Mouse (Mus musculus) monocyte, adult 59 days (primary cell): ENCODE results near the gene Gm49325. TPM values are rescaled to one million over a fixed set of nuclear protein-coding genes. Genes with fewer than 3 reads are reported as not detected.

Experiments used
- total RNA-seq, 2 experiments: library from RNA; stranded (reverse); gene quantifications; one replicate each; pipeline ENCODE4 v1.2.4; 2023

Gene Gm49325
- total RNA-seq, result 10 to 100 TPM in 1 of 2 experiments, 1 to 10 TPM in 1; 3.3 to 11.9 TPM

GRCm38 (mm10) chr10:77605908-77606826 lies at the start of gene Gm49325, which contains the start of gene Sumo3:
Gm49325 (plus strand) TSS chr10:77606197.
Sumo3 (plus strand) TSS chr10:77606097.

GRCm38 (mm10) chr10:77581408-77582284 lies 24.4 kb upstream of the Gm49325 start, which contains the start of gene Pttg1ip:
Pttg1ip (plus strand) TSS chr10:77581720.

GRCm38 (mm10) chr10:77622055-77622988 lies 16.3 kb downstream of the Gm49325 start, which contains the start of gene Ube2g2:
Ube2g2 (plus strand) TSS chr10:77622275.

GRCm38 (mm10) chr10:77685895-77686664 lies 80.1 kb downstream of the Gm49325 start, which contains the start of gene Tspear:
Tspear (plus strand) TSS chr10:77686569.

GRCm38 (mm10) chr10:77690356-77690807 lies 84.4 kb downstream of the Gm49325 start, which contains the start of gene Gm19402:
Gm19402 (minus strand) TSS chr10:77690757.

Other genes with a start within 250 kb of the Gm49325 start
- 1 to 10 TPM in 1 of 2 experiments, under 1 TPM in 1; 0.43 to 1.8 TPM for gene Adarb1, start 187.9 kb upstream of the Gm49325 start, total RNA-seq
- 10 to 100 TPM; 19.2 to 24.2 TPM for gene Fam207a, start 90.4 kb upstream of the Gm49325 start, total RNA-seq
- 100 to 1,000 TPM; 854 to 921 TPM for gene Itgb2, start 75.9 kb upstream of the Gm49325 start, total RNA-seq
- gene Pttg1ip, start 24.5 kb upstream of the Gm49325 start, total RNA-seq, result 100 to 1,000 TPM; 113 to 127 TPM
- 10 to 100 TPM; 76.0 to 76.6 TPM for gene Sumo3, start 100 bp upstream of the Gm49325 start, total RNA-seq
- 10 to 100 TPM; 43.6 to 54.7 TPM for gene Ube2g2, start 16.1 kb downstream of the Gm49325 start, total RNA-seq
- not detected for gene Tspear, start 80.4 kb downstream of the Gm49325 start, total RNA-seq
- gene Gm19402, start 84.6 kb downstream of the Gm49325 start, total RNA-seq, result not detected
- gene Gm9508, start 91.0 kb downstream of the Gm49325 start, total RNA-seq, result not detected
- gene Gm10272, start 100.4 kb downstream of the Gm49325 start, total RNA-seq, result not detected
- gene Gm10024, start 105.3 kb downstream of the Gm49325 start, total RNA-seq, result not detected
- not detected for gene Gm10142, start 109.6 kb downstream of the Gm49325 start, total RNA-seq
- gene Krtap12-1, start 114.4 kb downstream of the Gm49325 start, total RNA-seq, result not detected
- gene Gm10100, start 120.3 kb downstream of the Gm49325 start, total RNA-seq, result not detected
- gene Gm18596, start 136.4 kb downstream of the Gm49325 start, total RNA-seq, result not detected
- not detected for gene Gm9736, start 145.2 kb downstream of the Gm49325 start, total RNA-seq
- not detected for gene Gm3233, start 153.5 kb downstream of the Gm49325 start, total RNA-seq
- not detected for gene Gm3238, start 165.1 kb downstream of the Gm49325 start, total RNA-seq
- not detected for gene Gm7138, start 170.7 kb downstream of the Gm49325 start, total RNA-seq
- not detected for gene Gm3250, start 176.3 kb downstream of the Gm49325 start, total RNA-seq
- not detected for gene Gm7137, start 182.0 kb downstream of the Gm49325 start, total RNA-seq
- gene Gm9639, start 188.9 kb downstream of the Gm49325 start, total RNA-seq, result not detected
- gene Gm19668, start 192.9 kb downstream of the Gm49325 start, total RNA-seq, result not detected
- gene Gm9507, start 205.6 kb downstream of the Gm49325 start, total RNA-seq, result not detected
- not detected for gene Gm2696, start 208.5 kb downstream of the Gm49325 start, total RNA-seq
- gene Krtap10-4, start 220.9 kb downstream of the Gm49325 start, total RNA-seq, result not detected
- gene Krtap10-10, start 229.8 kb downstream of the Gm49325 start, total RNA-seq, result not detected
- not detected for gene Gm36176, start 240.6 kb downstream of the Gm49325 start, total RNA-seq
- not detected for gene Gm10318, start 246.7 kb downstream of the Gm49325 start, total RNA-seq